Mouse (Mus musculus) megakaryocyte, embryonic 14.5 days (primary cell): ENCODE results near the gene Kcnc2.
"Not testable (repeated sequence)": the region's sequence is repeated elsewhere in the genome, so short reads cannot be mapped to it uniquely, and the experiment has no call there.

Experiments
- FLI1 ChIP-seq: IDR thresholded peaks from 2 replicates; pipeline ENCODE4 v1.6.1; 2012; ENCODE audit warnings: low read length, inconsistent platforms, mixed read lengths
- GATA1 ChIP-seq: IDR thresholded peaks from 3 replicates; pipeline ENCODE4 v1.6.1; 2012; ENCODE audit warnings: mixed read lengths, low read length, inconsistent platforms, borderline replicate concordance

DNA sequence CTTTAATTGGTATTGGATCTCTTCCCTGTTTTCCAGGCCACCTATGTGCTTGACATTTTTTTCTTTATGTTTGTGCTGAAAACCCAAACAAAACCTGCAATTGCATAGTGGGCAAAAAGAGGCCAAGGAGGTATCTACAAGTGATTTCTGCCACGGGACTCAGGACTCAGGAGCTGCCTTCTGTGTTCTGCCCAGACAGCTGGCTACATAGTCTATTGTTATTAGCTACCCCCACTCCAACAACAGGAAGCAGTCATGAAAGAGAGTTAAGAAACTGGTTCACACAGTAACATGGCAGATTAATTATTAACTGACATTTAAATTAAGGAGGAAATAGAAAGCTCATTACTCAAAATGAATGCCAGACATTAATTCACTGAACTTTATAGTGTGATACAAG is 38.2 kb upstream of the Kcnc2 start:
- not testable (repeated sequence) for TF ChIP-seq GATA1, FLI1
